Mouse (Mus musculus) thymus, adult 2 months (tissue): ENCODE data around the gene Bag5.

ENCODE experiments used
- CTCF ChIP-seq: fragments of 200-500 bp; IDR thresholded peaks from 2 replicates; pipeline ENCODE4 v1.5.1; 2012; ENCODE audit warnings: mild to moderate bottlenecking, control low read depth, low read length, moderate library complexity, borderline replicate concordance; ENCODE audit not compliant: control insufficient read depth, poor library complexity, insufficient read depth; ENCODE audit errors: extremely low read depth
- POLR2A ChIP-seq: fragments of 200-500 bp; IDR thresholded peaks from 2 replicates; pipeline ENCODE4 v1.6.1; 2012; ENCODE audit warnings: mild to moderate bottlenecking, low read length, control low read depth, moderate library complexity; ENCODE audit not compliant: control insufficient read depth, poor library complexity, insufficient read depth; ENCODE audit errors: extremely low read depth

DNA sequence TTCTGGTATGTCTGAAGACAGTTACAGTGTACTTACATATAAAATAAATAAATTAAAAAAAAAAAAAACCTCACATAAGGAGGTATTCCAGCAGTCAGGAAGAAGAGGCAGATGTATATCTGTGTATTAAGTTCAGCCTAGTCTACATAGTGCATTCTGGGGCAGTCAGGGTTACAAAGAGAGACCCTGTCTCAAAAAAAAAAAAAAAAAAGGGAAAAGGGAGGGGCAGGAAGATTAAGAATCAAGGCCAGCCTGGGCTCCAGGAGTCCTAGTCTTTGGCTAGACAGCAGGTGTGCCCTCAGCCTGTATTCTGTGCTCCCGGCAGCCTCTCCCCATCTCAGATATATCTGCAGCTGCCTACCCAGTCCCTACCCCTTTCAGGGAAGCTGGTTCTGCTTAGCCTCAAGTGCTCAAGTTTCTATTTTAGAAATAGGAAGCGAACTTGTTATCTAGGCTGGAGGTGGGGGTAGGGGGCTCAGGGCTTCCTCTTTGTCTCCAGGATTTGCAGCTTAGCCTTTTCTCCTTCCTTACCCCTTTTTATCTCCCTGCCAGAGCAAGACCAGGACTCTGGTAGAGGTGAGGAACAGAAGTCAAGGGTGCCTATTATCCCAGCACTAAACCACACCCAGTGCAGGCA lies 38.1 kb downstream of the Bag5 start:
- TF ChIP-seq CTCF = no peak
- no peak for TF ChIP-seq POLR2A
